Comparison of ENCODE assay signal across 26 mouse cellular contexts in genomic region chrX:84443985-84444384, GRCm38 (mm10).
"Had no signal": no experiment of that assay in that cellular context is flagged by ENCODE, and none has a peak within 500 bp of the region (broad histone marks: within the 10 kb centered on the region; RNA-seq: fewer than 3 reads in every experiment).

No protein-coding gene starts in this region.

- DNase-seq: gastrocnemius, adult 2 months; gastrocnemius, postnatal 10 days; gastrocnemius, postnatal 25 days; heart, adult 18-20 months; heart, postnatal 10 days; heart, postnatal 4 days; kidney, adult 11 months; kidney, adult 2 months; kidney, adult 9 months; kidney, postnatal 14 days; kidney, postnatal 36 days; layer of hippocampus, adult 9-11 months; layer of hippocampus, postnatal 36 days; liver; liver, embryonic 13.5 days had no signal

- H3K9ac ChIP-seq: heart, embryonic 12.5 days; hindbrain, embryonic 12.5 days; hindbrain, embryonic 14.5 days; intestine, embryonic 15.5 days; kidney, embryonic 15.5 days; limb, embryonic 12.5 days; liver, embryonic 13.5 days; liver, embryonic 15.5 days had no signal

- H3K9me3 ChIP-seq: heart, embryonic 10.5 days; heart, embryonic 12.5 days; hindbrain, embryonic 10.5 days; hindbrain, embryonic 12.5 days; intestine, embryonic 15.5 days; kidney, embryonic 15.5 days; limb, embryonic 10.5 days; limb, embryonic 12.5 days; liver, embryonic 13.5 days; liver, embryonic 15.5 days had no signal

- H3K27me3 ChIP-seq: heart, embryonic 12.5 days; hindbrain, embryonic 12.5 days; intestine, embryonic 15.5 days; kidney, embryonic 15.5 days; limb, embryonic 12.5 days; liver, embryonic 13.5 days; liver, embryonic 15.5 days had no signal

- H3K27ac ChIP-seq: gastrocnemius, adult 2 months; heart, embryonic 10.5 days; hindbrain, embryonic 10.5 days; hindbrain, embryonic 12.5 days; hindbrain, embryonic 14.5 days; intestine, embryonic 15.5 days; kidney, embryonic 15.5 days; kidney, postnatal 0 days; limb, embryonic 10.5 days; limb, embryonic 12.5 days; liver, embryonic 13.5 days; liver, embryonic 15.5 days had no signal

- H3K4me3 ChIP-seq: gastrocnemius, adult 2 months; heart, embryonic 10.5 days; heart, embryonic 12.5 days; hindbrain, embryonic 10.5 days; hindbrain, embryonic 12.5 days; intestine, embryonic 15.5 days; kidney, embryonic 15.5 days; limb, embryonic 10.5 days; limb, embryonic 12.5 days; liver, embryonic 13.5 days; liver, embryonic 15.5 days had no signal

- H3K4me1 ChIP-seq: heart, embryonic 10.5 days; heart, embryonic 12.5 days; hindbrain, embryonic 10.5 days; hindbrain, embryonic 12.5 days; intestine, embryonic 15.5 days; kidney, embryonic 15.5 days; limb, embryonic 10.5 days; limb, embryonic 12.5 days; liver, embryonic 13.5 days; liver, embryonic 15.5 days had no signal

- H3K36me3 ChIP-seq: heart, embryonic 10.5 days; heart, embryonic 12.5 days; hindbrain, embryonic 10.5 days; hindbrain, embryonic 12.5 days; intestine, embryonic 15.5 days; kidney, embryonic 15.5 days; limb, embryonic 10.5 days; limb, embryonic 12.5 days; liver, embryonic 13.5 days; liver, embryonic 15.5 days had no signal
